Mouse (Mus musculus) CH12.LX (cell line): ENCODE data around the gene Macrod2. TPM values are rescaled to one million over a fixed set of nuclear protein-coding genes. Genes with fewer than 3 reads are reported as not detected.

Source experiments
- DNase-seq: peaks from one replicate; pipeline ENCODE4 v3.0.0-alpha.2; 2013; ENCODE audit errors: extremely low read depth
- H3K27ac ChIP-seq: 2 replicates; pipeline ENCODE4 v1.5.1; 2012; ENCODE audit warnings: low read depth, mild to moderate bottlenecking, control low read depth, moderate library complexity; ENCODE audit not compliant: insufficient read depth
- H3K27me3 ChIP-seq: replicated peaks from 2 replicates; pipeline ENCODE3; 2012; ENCODE audit warnings: inconsistent platforms
- H3K36me3 ChIP-seq, 2 experiments: replicated peaks in 1 of 2; 2 replicates each; pipeline versions ENCODE3 to v1.6.1; 2012; ENCODE audit warnings: inconsistent platforms in 1 of 2, low read length in 1 of 2, mild to moderate bottlenecking in 1 of 2, mixed read lengths in 1 of 2, moderate library complexity in 1 of 2; ENCODE audit not compliant: control insufficient read depth in 1 of 2, insufficient read depth in 1 of 2
- H3K4me1 ChIP-seq, 2 experiments: 2 replicates each; pipeline ENCODE4 v1.6.1; 2012; ENCODE audit warnings: inconsistent platforms in 1 of 2, moderate library complexity in 1 of 2; ENCODE audit not compliant: insufficient read depth in 2 of 2, control insufficient read depth in 1 of 2
- H3K4me2 ChIP-seq: 2 replicates; pipeline ENCODE4 v1.6.1; 2012; ENCODE audit warnings: low read depth, mild to moderate bottlenecking, control low read depth; ENCODE audit not compliant: poor library complexity, insufficient read depth, severe bottlenecking
- H3K4me3 ChIP-seq, 3 experiments: fragments of 150-350 bp in 1 of 3; sonication (generic) in 1 of 3; replicated peaks in 1 of 3; 2 replicates each; pipeline versions ENCODE3 to v1.5.1; 2011 to 2012; ENCODE audit warnings: low read depth in 2 of 3, low read length in 2 of 3, mild to moderate bottlenecking in 2 of 3, moderate library complexity in 2 of 3, control low read depth in 1 of 3, improper control_type of control experiment in 1 of 3, inconsistent platforms in 1 of 3, mixed read lengths in 1 of 3; ENCODE audit not compliant: poor library complexity in 1 of 3
- H3K79me2 ChIP-seq: replicated peaks from 2 replicates; pipeline ENCODE4 v1.6.1; 2012; ENCODE audit warnings: mild to moderate bottlenecking, moderate library complexity; ENCODE audit not compliant: control insufficient read depth, poor library complexity, insufficient read depth, severe bottlenecking; ENCODE audit errors: extremely low read depth
- H3K9ac ChIP-seq: 2 replicates; pipeline ENCODE4 v1.6.1; 2012; ENCODE audit warnings: low read depth, mild to moderate bottlenecking, control low read depth, moderate library complexity; ENCODE audit not compliant: insufficient read depth
- H3K9me3 ChIP-seq: replicated peaks from 2 replicates; pipeline ENCODE3; 2012; ENCODE audit warnings: low read length, inconsistent platforms, mixed read lengths
- E2F4 ChIP-seq: IDR thresholded peaks from 2 replicates; pipeline ENCODE4 v1.6.1; 2011; ENCODE audit warnings: low read depth, low read length, improper control_type of control experiment; ENCODE audit not compliant: insufficient replicate concordance
- ELF1 ChIP-seq: IDR thresholded peaks from 2 replicates; pipeline ENCODE4 v1.6.1; 2014; ENCODE audit warnings: low read depth, mild to moderate bottlenecking, inconsistent platforms, low read length, improper control_type of control experiment
- EP300 ChIP-seq: IDR thresholded peaks from 2 replicates; pipeline ENCODE4 v1.6.1; 2011; ENCODE audit warnings: low read length, improper control_type of control experiment
- IRF4 ChIP-seq: IDR thresholded peaks from 2 replicates; pipeline ENCODE4 v1.6.1; 2014; ENCODE audit warnings: low read depth, mild to moderate bottlenecking, inconsistent platforms, low read length, improper control_type of control experiment
- KAT2A ChIP-seq: IDR thresholded peaks from 2 replicates; pipeline ENCODE4 v1.6.1; 2012; ENCODE audit warnings: low read length, improper control_type of control experiment, inconsistent platforms; ENCODE audit not compliant: insufficient replicate concordance
- MAFK ChIP-seq: IDR thresholded peaks from 2 replicates; pipeline ENCODE4 v1.6.1; 2011; ENCODE audit warnings: low read length, improper control_type of control experiment; ENCODE audit not compliant: insufficient replicate concordance
- MAZ ChIP-seq: IDR thresholded peaks from 2 replicates; pipeline ENCODE4 v1.6.1; 2012; ENCODE audit warnings: low read depth, mild to moderate bottlenecking, inconsistent platforms, low read length, improper control_type of control experiment, moderate library complexity
- NELFE ChIP-seq: IDR thresholded peaks from 2 replicates; pipeline ENCODE4 v1.6.1; 2011; ENCODE audit warnings: low read depth, low read length, improper control_type of control experiment
- POLR2A ChIP-seq: IDR thresholded peaks from 2 replicates; pipeline ENCODE4 v1.6.1; 2011; ENCODE audit warnings: low read depth, mild to moderate bottlenecking, improper control_type of control experiment, low read length
- POLR2AphosphoS2 ChIP-seq: IDR thresholded peaks from 2 replicates; pipeline ENCODE4 v1.6.1; 2011; ENCODE audit warnings: low read depth, low read length, improper control_type of control experiment
- TBP ChIP-seq: conservative IDR thresholded peaks from 2 replicates; pipeline ENCODE4 v1.6.1; 2011; ENCODE audit warnings: low read depth, low read length, improper control_type of control experiment
- TCF12 ChIP-seq: IDR thresholded peaks from 2 replicates; pipeline ENCODE4 v1.6.1; 2014; ENCODE audit warnings: low read depth, mild to moderate bottlenecking, inconsistent platforms, low read length, improper control_type of control experiment
- USF2 ChIP-seq: conservative IDR thresholded peaks from 2 replicates; pipeline ENCODE4 v1.6.1; 2011; ENCODE audit warnings: low read depth, low read length, improper control_type of control experiment
- ZKSCAN1 ChIP-seq: IDR thresholded peaks from 2 replicates; pipeline ENCODE4 v1.6.1; 2012; ENCODE audit warnings: low read depth, inconsistent platforms, low read length, improper control_type of control experiment, borderline replicate concordance
- ZNF384 ChIP-seq: IDR thresholded peaks from 2 replicates; pipeline ENCODE4 v1.6.1; 2012; ENCODE audit warnings: low read depth, low read length, improper control_type of control experiment, inconsistent platforms
- dilution Hi-C: fragments of 300-500 bp; cut with MboI; formaldehyde crosslinking; loops from 2 replicates; pipeline ENCODE4 v1.14.3; 2020; ENCODE audit warnings: low sequenced_read_pairs; ENCODE audit not compliant: extremely low pct_unique_long_range_greater_than_20kb, extremely low pct_ligation_motif_present
- in situ Hi-C: fragments of 300-500 bp; cut with MboI; formaldehyde crosslinking; loops from 3 replicates; pipeline ENCODE4 v1.14.3; 2019; ENCODE audit warnings: low sequenced_read_pairs, low pct_ligation_motif_present, low pct_unique_long_range_greater_than_20kb, mixed read lengths
- polyA plus RNA-seq: library from polyadenylated mRNA; unstranded; fragments of >175 nt; gene quantifications from 2 replicates; pipeline ENCODE4 v1.2.1, GENCODE M21; 2012; ENCODE audit warnings: low read depth; ENCODE audit not compliant: insufficient read length
- total RNA-seq, 2 experiments: library from RNA; depleted of rRNA; stranded (reverse); fragments of 300-350 nt in 1 of 2; fragments of >200 nt in 1 of 2; gene quantifications; 2 replicates each; pipeline ENCODE4 v1.2.3; 2012 to 2014

The Macrod2 gene
- total and polyA plus RNA-seq, 3 experiments = not detected

GRCm38 (mm10) chr2:140819391-140820120 is 424.4 kb downstream of the Macrod2 start:
- Histone ChIP-seq H3K9me3 (peaks cover 23% of the 10 kb centered on the region), H3K4me1 (no peaks in the 10 kb centered on the region), H3K4me3 (no peak overlapping the region), H3K27me3 (no peaks in the 10 kb centered on the region), H3K36me3 (no peaks in the 10 kb centered on the region), H3K9ac (no peak overlapping the region), H3K4me2 (no peak overlapping the region), H3K27ac (no peak overlapping the region), H3K79me2 (no peaks in the 10 kb centered on the region)
- no peak for DNase-seq
- dilution Hi-C loops = no loop called here
- in situ Hi-C loops = no loop called here
- TF ChIP-seq POLR2A = no peak
- no peak for TF ChIP-seq TBP
- TF ChIP-seq ELF1 = no peak
- TF ChIP-seq MAZ = no peak
- TF ChIP-seq MAFK = no peak
- no peak for TF ChIP-seq KAT2A
- no peak for TF ChIP-seq POLR2AphosphoS2
- TF ChIP-seq ZNF384 = no peak
- no peak for TF ChIP-seq IRF4
- TF ChIP-seq USF2 = no peak
- no peak for TF ChIP-seq ZKSCAN1
- TF ChIP-seq E2F4 = no peak
- TF ChIP-seq TCF12 = no peak

DNA sequence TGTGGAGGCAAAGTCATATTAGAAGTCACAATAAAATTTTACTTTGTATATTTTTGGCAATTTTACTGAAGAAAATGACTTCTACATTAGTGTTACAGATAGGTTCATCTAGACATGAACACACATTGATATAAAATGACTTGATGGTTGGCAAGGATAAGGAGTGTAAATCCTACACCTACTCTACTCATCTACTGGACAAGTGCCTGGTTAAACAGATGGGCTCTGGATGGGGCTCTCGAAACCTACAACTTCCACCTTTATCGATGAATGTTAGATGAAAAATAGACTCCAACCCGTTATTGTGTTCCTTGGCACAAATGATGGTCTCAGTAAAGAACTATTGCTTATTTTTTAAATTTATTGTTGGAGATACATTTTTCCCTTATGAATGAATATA is 427.3 kb downstream of the Macrod2 start:
- Histone ChIP-seq H3K27ac (no peak overlapping the region), H3K79me2 (no peaks in the 10 kb centered on the region), H3K27me3 (no peaks in the 10 kb centered on the region), H3K9ac (no peak overlapping the region), H3K4me1 (no peaks in the 10 kb centered on the region), H3K36me3 (no peaks in the 10 kb centered on the region), H3K4me2 (no peak overlapping the region), H3K4me3 (no peak overlapping the region), H3K9me3 (peaks cover 25% of the 10 kb centered on the region)
- TF ChIP-seq NELFE = no peak
- TF ChIP-seq EP300 = no peak
- in situ Hi-C loops (no loop called here), dilution Hi-C loops (no loop called here)
- no peak for DNase-seq
